Mouse (Mus musculus) skeletal muscle tissue, adult 2 months (tissue): ENCODE results near the gene 2310030G06Rik.

ENCODE experiments used
- DNase-seq: peaks from one replicate; pipeline ENCODE4 v3.0.0-alpha.2; 2012; ENCODE audit warnings: low read depth, low spot score

The 2310030G06Rik gene

DNA sequence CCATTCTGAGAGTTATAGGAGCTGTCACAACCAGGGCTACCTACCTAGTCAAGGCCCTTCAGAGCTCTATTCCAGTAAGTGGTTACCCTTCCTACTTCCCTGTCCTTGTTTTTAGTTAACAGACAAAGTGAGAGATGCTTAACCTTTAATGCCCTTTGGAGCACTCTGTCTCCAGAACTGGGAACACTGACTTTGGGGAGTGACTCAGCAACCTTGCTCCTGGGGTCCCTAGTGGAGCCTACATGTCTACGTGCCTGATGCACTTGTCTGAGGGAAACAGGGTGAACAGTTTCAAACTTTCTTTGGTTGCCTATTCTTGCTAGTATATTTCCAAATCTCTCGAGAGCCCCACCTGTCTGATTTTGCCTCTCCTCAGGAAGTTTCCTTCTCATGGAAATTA is 3.6 kb downstream of the 2310030G06Rik start:
- no peak for DNase-seq

DNA sequence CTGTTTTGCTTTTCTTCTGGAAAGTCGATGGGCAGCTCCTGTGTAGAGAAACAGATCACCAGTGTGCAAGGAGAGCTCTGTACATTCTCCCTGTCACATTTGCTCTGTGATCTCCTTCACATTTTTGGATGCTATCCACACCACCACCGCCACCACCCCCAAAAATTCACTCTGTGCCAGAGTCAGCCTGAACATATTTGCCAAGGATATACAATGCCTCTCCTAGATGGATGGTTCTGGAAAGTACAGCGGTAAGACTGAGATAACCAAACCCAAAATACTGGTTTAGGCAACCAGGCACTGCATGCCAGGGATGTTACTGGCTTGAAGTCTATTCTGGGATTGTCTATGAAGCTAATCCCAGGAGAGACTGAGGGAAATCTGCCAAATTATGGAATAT is 4.1 kb downstream of the 2310030G06Rik start:
- DNase-seq = no peak

DNA sequence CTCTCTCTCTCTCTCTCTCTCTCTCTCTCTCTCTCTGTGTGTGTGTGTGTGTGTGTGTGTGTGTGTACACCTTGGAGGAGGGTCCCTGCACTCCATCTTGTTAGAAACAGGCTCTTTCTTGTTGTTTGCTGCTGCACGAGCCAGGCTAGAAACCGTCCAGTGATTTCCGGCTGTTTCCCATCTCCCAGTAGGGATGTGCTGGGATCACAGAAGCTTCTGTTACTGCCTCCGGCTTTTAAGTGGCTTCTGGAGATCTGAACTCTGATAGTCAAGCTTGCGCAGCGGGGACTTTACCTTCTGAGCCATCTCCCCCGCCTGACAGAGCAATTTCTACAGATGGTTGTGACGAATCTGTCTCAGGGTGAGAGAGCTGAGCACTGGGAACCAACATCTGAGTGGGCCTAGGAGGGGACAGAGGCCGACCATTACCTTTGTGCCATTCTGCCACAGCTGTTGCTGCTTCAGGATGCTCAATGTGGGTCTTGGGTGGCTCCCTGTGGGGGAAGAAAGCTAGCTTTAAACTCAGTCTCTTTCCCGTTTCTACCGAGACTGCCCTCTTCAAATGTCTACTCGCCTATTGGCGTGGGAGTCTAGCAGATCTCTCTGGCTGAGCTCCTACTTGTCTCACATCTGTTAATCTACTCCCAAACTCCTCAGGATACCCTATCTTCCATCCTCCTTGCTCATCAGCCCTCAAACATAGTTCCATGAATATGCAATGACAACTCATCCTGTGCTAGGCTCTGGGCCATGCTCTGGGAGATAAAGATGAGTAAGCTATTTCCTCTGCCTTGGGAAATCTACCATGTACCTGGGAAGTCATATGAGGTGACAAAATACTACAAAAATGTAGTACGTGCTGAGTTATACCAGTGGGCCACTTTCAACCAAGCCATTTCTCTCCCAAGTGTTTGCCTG is 5.2 kb downstream of the 2310030G06Rik start:
- DNase-seq = no peak

DNA sequence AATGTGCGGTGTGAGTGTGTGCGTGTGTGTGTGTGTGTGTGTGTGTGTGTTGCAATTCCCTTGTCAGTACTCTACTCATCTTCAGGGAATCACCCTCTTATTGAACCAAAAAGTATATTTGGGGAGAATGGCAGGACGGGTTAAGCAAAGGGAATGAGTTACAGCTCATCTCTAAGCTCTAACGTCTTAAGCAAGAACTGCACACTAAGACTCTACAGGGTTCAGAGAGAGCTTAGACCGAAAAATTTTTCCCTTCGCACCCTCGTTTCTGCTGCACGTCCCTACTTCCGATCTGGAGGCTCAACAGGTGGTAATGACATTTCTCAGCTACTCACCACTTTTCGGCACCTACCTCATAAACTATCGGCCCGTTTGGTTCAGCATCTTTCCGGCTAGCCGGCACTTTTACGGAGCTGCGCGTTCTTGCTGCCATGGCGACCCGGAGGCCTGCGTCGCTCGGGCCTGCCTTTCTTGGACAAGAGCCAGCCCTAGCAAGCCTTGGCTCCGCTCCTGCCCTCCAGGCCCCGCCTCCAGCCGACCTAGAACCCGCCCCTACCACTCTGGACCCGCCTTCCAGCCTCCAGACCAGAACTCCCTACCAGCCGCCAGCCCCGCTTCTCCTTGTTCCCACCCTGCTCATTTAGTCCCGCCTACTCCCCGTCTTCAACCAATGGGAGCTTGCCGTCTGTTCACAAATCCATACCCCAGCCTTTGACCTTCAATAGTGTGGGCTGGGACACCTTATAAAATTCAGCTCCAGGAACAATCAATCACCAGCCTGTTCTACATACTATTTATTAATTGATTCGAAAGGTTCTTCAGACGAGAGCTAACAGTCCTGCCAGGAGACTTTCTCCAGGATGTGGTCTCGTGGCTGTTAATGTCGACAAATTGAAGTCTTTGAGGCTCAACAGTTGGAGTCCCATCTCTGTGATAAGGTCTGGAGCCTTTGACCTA is 7.1 kb downstream of the 2310030G06Rik start, which contains the start of gene Dixdc1:
TSS of gene Dixdc1 (minus strand) at position 604 of the 957 bp plus-strand sequence.
- peak; percentile 94 for DNase-seq

DNA sequence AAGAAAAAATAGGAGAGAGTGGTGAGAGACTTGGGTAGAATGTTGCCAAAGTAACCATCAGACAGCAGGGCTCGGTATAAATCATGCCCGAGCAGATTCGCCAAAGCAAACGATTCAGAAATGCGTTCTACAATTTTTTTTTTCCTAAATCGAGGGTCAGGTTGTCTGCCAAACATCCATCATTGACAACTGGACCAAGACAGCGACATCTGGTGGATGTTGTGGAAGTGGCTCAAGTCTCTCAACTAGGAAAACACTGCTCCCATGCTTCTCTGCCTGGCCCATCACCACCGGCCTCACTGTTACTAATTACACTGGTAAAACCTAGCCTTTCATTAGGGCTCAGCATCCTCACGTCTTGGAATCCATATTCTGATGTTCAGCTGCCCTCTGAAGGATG is 11.3 kb downstream of the 2310030G06Rik start:
- DNase-seq = no peak

DNA sequence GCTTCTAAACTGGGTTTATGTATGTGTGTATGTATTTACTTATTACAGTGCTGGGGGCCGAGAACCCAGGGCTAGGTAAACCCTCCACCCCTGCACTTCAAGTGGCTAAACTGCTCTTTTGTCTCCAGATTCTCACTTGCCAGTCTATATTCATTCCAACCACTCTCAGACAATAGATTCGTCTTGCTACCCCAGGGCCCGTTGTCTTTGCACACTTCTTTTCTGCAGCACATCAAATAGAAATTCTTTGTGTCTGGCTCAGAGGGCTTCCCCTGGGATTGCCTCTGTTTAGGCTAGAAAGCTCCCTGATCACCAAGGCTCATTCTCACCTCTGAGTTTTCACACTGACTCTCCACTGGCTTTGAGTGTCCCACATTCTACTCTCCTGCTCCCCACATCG is 13.8 kb downstream of the 2310030G06Rik start:
- no peak for DNase-seq

DNA sequence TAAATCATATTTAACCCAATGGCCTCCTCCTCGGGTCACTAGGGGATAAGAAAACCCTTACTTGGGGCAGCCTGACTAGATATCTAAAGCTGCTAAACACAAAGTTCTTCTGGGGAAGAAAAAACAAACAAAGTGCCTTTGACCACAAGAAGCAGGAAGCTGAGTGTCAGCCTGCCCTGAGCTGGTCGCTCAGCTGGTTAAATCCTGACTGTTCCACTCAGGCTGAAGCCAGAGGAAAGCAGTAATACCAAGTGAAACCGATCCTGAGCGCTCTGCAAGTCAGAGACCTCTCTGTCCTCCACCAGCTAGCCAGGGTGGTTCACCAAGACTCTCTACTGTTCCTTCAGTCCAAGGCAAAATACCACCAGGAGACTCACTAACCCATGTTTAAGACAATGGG is 16.7 kb downstream of the 2310030G06Rik start:
- no peak for DNase-seq

DNA sequence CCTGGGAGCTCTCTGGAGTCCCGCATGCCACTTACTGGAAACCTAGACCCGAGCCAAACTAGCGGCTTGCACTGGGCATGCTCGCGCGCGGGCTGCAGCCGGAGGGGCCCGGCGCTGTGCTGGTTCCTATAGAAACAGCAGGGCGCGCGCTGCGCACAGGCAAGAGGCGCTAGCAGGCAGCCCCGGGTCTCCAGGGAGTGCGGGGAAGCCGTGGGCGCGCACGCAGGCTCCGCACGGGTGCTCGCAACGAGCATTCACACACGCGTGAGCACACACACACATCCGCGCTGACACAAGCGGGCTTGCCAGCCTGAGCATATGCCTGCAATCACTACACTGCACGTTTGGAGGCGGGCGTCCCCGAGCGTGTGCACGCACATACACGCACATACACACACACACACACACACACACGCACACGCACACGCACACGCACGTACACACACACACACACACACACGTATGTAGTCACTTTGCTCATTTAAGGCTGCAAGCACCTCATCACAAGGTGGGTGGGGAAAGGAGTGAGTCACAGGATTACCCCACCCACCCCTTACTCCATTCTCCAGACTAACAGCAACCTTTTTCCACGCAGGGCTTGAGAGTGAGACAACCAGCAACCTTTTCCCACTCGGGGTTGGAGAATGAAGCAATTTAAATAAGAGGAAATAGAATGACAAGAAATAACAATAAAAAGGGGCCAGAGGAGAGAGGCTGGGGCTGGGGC is 18.2 kb downstream of the 2310030G06Rik start:
- no peak for DNase-seq

DNA sequence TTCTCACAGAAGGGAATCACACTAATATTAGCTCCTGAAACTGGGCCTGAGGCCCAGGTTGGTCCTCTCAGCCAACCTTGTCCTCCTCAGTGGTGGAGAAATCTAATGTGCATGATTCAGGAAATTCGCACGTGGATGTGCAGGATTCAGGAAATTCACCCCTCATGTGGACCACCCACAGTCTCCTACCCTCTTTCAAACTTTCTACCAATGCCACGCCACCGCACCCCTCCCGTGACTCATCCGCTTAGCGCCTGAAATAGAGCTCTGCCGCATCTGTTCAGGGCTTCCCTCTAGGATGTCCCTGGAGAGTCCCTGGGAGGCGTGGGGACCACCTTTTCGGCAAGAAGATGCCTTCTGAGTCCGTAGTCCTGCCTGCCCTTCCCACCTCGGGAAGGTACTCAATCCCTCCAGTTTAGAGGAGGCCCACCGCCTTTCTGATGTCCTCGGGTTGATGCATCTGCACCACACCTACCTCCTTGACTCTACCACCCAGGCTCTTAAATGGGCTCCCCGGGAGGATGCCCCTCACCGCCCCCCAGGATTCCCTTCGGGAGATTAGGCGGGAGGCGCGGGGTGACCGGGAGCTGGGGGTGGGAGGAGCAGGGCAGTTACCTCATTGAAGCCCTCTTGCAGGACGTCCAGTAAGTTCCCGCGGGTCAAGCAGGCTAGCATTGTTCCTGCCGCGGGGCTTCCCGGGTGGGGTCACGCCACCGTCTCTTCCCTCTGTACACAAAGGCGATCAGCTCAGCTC is 19.0 kb downstream of the 2310030G06Rik start:
- DNase-seq = no peak

DNA sequence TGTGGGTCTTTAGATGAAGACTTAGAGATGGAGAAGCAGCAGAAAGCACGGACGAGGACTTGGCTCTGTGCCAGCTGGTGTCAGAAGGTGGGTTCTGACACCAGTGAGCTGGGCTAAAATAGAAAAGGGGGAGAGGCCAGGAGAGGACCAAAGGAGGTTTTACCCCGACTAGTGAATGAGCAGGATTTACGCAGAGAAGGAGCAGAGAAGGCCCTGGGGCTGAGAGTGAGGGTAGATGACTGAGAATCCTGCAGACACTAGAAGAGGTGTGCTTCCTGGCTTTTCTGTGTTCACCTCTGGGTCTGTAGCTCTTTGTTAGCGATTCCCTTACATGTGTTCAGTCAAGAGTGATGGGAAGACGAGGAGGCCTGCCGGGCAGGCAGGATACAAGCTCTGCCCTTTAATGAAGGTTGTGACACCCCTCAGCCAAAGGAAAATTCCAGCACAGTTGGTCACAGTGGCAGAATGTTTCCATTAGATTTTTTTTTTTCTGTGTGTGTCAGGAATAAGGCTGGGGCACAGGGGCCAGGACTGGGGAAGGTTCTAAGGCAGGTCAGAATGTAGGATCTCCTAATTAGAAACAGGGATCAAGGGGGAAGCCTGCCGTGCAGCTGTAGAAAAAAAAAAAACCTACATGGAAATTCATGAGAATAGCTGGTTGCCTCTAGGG is 20.3 kb downstream of the 2310030G06Rik start:
- no peak for DNase-seq

DNA sequence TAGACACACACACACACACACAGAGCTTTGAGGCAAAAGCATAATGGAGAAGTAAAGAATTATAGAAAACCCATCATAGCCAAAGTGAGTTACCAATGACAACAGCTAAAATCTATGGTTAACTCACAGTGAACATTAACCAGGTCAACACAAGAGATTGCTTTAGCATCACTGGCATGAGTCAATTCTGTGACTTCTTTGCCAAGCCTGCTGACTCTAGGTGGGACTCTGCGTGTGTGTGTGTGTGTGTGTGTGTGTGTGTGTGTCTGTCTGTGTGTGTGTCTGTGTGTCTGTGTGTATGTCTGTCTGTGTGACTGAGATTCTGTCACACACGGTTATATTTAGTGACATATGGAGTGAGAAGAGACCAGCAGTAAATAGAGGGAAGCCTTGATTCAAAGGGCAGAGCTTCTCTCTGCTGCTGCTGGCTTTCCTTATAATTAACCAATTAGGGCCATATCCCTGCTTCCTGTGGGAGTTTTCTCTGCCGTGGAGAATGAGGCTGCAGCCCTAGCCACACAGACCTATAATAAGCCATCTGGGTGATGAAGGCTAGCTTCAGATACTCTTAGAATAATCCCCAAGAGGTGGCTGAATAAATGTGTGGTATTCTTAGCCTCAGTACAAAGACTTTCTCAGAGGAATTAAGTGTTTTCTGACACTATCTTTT is 21.5 kb downstream of the 2310030G06Rik start:
- no peak for DNase-seq

DNA sequence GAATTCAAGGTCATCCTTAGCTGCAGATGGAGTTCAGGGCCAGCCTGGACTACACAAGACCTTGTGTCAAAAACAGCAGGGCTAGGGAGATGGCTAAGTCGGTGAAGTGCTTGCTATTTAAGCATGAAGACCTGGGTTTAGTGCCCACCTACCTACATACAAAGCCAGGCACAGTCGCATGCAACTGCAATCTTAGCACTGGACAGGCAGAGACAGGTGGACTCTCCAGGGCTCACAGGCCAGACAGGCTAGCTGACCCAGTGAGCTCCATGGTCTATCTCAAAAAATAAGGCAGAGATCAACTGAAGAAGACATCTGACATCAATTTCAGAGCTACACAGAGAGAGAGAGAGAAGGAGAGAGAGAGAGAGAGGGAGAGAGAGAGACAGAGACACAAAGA is 22.2 kb downstream of the 2310030G06Rik start:
- no peak for DNase-seq

DNA sequence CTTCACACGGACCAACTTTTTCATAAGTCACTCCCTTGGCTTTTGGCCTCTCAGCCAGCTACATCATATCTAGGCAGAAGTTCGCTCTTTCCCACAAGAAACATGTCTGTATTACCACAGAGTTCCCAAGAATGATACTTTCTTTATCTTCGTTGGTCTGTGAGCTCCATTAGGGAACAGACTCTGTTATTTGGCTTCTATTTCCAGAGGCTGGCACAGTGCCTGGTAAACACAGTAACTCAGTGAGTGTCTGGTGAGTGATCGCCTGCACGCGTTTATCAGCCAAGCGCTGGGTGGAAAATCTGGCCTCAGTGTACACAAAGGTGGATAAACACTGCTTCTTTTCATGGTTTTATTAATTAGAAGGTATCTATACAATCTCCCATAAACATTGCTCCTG is 22.9 kb downstream of the 2310030G06Rik start:
- DNase-seq = peak; percentile 47

DNA sequence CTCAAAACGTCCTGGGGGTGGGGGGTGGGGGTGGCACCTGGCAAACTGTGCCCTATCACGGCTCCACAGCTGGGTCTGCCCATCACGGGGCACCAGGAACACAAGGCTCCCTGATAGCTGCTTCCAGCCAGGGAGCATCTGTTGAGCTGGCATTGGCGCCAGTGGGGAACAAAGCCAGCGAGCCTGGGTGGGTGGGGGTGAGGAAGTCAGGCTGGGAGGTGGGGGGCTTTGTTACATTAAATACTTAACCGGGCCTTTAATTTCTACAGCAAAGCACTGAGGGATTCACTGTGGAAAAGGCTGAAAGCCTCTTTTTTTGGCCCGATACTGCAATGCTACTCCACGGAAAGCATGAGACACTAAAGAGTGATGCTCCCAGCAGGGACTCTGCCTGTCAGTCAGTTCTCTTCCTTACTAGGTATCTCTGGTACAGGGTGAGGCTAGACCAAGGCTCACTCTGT is 23.9 kb downstream of the 2310030G06Rik start:
- DNase-seq = no peak

DNA sequence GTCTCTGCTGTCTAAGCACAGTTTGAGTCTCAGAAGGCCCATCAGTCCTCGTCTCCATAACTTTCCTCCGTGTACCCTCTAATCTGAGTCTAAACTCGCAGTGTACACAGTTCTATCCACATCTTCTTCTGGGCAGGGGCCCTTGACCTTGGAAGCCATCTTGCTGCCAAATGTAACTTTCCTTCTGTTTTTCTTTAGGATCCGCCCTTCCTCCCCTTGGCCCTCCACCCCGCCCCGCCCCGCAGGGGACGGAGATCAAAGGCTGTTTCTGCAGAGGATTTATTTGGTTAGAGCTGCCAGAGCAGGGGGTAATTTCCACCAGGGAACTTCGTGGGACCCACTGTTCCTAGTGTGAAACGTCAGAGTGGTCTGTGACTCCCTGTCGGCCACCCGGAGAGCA is 25.3 kb downstream of the 2310030G06Rik start:
- no peak for DNase-seq

DNA sequence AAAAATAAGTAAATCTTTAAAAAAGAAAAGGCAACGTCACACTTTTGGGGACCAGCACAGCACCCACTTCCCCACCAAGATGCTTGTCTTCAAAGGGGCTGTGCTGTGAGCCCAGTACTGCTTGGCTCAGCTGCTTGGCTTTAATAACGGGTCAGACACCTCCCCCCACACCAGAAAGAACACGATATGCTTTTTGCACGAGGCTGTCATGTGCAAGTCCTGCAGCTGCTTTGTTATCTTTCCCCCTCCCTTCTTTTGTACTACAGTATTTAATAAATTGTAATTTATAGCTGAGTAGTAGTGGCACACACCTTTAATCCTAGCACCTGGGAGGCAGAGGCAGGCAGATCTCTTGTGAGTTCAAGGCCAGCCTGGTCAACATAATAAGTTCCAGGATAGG is 27.5 kb downstream of the 2310030G06Rik start:
- DNase-seq = no peak

DNA sequence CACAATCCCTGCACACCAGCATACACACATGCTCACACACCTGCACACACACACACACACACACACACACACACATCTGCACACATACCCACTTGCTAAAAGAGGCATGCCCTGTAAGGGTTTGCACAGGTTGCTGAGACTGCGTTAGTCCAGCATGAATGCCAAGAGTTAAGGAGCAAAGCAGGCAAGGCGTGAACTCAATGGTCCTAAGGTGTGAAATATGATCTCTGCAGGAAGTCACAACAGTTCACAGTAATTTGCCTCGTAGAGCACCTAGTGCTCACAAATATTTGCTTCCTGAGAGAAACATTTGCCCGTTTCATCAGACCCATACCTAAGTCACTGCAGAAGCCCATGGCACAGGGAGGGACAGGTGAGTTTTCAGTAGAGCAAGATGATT is 32.1 kb downstream of the 2310030G06Rik start:
- DNase-seq = no peak

DNA sequence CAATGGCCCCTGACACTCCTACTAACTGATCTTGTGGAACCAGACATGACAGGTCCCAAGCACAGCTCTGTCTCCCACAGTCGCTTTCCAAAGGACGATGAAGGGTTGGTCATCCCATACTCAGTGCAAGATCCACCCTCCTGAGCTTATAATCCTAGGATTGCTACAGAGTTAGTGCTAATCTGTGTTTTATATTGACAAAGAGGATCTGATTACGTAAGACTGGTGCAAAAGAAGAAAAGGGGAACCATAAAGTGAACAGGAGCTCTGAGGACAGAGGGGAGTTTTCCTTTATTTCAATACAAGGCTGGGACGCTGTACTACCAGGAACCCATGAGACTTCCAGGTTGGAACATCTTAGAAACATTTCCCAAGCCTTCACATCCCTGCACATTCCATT is 35.0 kb downstream of the 2310030G06Rik start:
- no peak for DNase-seq

DNA sequence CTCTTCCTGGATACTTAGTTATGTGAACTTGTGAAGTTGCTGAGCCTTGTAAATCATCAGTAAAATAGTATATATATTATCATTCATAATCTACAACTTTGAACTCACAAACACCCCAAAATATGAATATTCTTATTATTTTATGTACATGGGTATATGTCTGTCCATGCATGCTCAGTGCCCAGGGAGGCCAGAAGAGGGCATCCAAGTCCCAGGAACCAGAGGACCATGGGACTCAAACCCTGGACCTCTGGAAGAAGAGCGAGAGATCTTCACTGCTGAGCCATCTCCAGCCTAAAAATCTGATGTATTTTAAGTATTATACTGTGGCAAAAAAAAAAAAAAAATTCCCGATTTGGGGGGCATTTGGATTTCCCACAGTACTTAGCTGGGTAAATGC is 37.2 kb downstream of the 2310030G06Rik start:
- no peak for DNase-seq

DNA sequence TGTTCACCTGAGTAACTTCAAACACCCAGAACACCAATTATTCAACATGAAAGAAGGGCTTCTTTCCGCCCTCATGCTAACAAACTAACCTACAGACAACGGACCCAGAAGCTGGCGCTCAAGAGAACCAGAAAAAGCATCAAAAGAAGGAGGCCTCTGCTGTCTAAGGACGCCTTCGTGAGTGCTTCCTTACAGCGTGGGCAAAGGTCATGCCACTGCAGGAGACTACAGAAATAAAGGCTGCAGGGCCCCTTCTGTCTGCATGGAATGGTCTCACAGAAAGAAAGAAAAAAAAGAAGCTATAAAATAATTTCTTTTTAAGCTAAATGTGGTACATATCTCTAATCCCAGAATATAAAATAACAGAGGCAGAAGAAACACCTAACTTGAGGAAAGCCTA is 41.4 kb downstream of the 2310030G06Rik start:
- no peak for DNase-seq
